Mouse (Mus musculus): Measurements from ENCODE around the gene Trmt13. TPM values are rescaled to one million over a fixed set of nuclear protein-coding genes. Genes with fewer than 3 reads are reported as not detected.
A peak's percentile ranks its signal among the peaks of the same experiment; 100 is the strongest.
"Not testable (repeated sequence)": the region's sequence is repeated elsewhere in the genome, so short reads cannot be mapped to it uniquely, and the experiment has no call there.

The Trmt13 gene
- 1 to 10 TPM; 7.0 to 9.3 TPM for total RNA-seq (2021)

GRCm38 (mm10) chr3:116614295-116614892, at the start of gene Trmt13:
Gene Trmt13, minus strand, starts transcription at chr3:116614587.
- DNase-seq: no peak
- intact Hi-C loops (cut with DNase I): no loop called here

GRCm38 (mm10) chr3:116662463-116662863, 48.1 kb upstream of the Trmt13 start, which contains the start of gene Mfsd14a:
Gene Mfsd14a, minus strand, starts transcription at chr3:116662677.
- peak; percentile 100 for DNase-seq
- intact Hi-C loops (cut with DNase I): loop anchor here (1.0 kb wide), 1 partner anchor 67 kb away; no protein-coding TSS in a partner anchor

- intact Hi-C loops (cut with DNase I): loop anchor here (1.0 kb wide), 1 partner anchor 67 kb away; no protein-coding TSS in a partner anchor
These were observed 47.6 kb upstream of the Trmt13 start for GRCm38 (mm10) chr3:116661870-116662414.

GRCm38 (mm10) chr3:116661288-116661869, 47.0 kb upstream of the Trmt13 start:
- intact Hi-C loops (cut with DNase I): no loop called here

More at GRCm38 (mm10) chr3:116661870-116662414, 47.6 kb upstream of the Trmt13 start:
- DNase-seq: no peak

GRCm38 (mm10) chr3:116659856-116660430, 45.6 kb upstream of the Trmt13 start:
- intact Hi-C loops (cut with DNase I): no loop called here
- no peak for DNase-seq

More at GRCm38 (mm10) chr3:116661288-116661869, 47.0 kb upstream of the Trmt13 start:
- no peak for DNase-seq

GRCm38 (mm10) chr3:116658928-116659565, 44.7 kb upstream of the Trmt13 start:
- intact Hi-C loops (cut with DNase I): no loop called here
- no peak for DNase-seq

GRCm38 (mm10) chr3:116656184-116656965, 42.0 kb upstream of the Trmt13 start:
- intact Hi-C loops (cut with DNase I): no loop called here
- no peak for DNase-seq

GRCm38 (mm10) chr3:116654051-116654450, 39.7 kb upstream of the Trmt13 start:
- intact Hi-C loops (cut with DNase I); DNase-seq: not testable (repeated sequence)

GRCm38 (mm10) chr3:116653278-116653945, 39.0 kb upstream of the Trmt13 start:
- DNase-seq: no peak
- intact Hi-C loops (cut with DNase I): no loop called here

GRCm38 (mm10) chr3:116652033-116652446, 37.7 kb upstream of the Trmt13 start:
- no peak for DNase-seq
- intact Hi-C loops (cut with DNase I): no loop called here

- intact Hi-C loops (cut with DNase I): no loop called here
- DNase-seq: no peak
These were observed 36.3 kb upstream of the Trmt13 start for GRCm38 (mm10) chr3:116650698-116651097.

GRCm38 (mm10) chr3:116648805-116649204, 34.4 kb upstream of the Trmt13 start:
- intact Hi-C loops (cut with DNase I): no loop called here
- no peak for DNase-seq

- DNase-seq: no peak
- intact Hi-C loops (cut with DNase I): no loop called here
These were observed 32.0 kb upstream of the Trmt13 start for GRCm38 (mm10) chr3:116646387-116646786.

GRCm38 (mm10) chr3:116642373-116642772, 28.0 kb upstream of the Trmt13 start:
- no peak for DNase-seq
- intact Hi-C loops (cut with DNase I): no loop called here

- DNase-seq: no peak
- intact Hi-C loops (cut with DNase I): no loop called here
These were observed 27.5 kb upstream of the Trmt13 start for GRCm38 (mm10) chr3:116641811-116642371.

- DNase-seq: no peak
- intact Hi-C loops (cut with DNase I): no loop called here
These were observed 25.6 kb upstream of the Trmt13 start for GRCm38 (mm10) chr3:116640024-116640423.

GRCm38 (mm10) chr3:116638572-116638971, 24.2 kb upstream of the Trmt13 start:
- intact Hi-C loops (cut with DNase I): no loop called here
- DNase-seq: no peak

- intact Hi-C loops (cut with DNase I): no loop called here
- no peak for DNase-seq
These were observed 23.5 kb upstream of the Trmt13 start for GRCm38 (mm10) chr3:116637693-116638476.

GRCm38 (mm10) chr3:116635799-116636198, 21.4 kb upstream of the Trmt13 start:
- intact Hi-C loops (cut with DNase I): no loop called here
- no peak for DNase-seq
